Mouse (Mus musculus) kidney, postnatal 0 days (tissue): Measurements from ENCODE around the gene Gas6. TPM values are rescaled to one million over a fixed set of nuclear protein-coding genes. Genes with fewer than 3 reads are reported as not detected.

ENCODE experiments used
- ATAC-seq: fragments of 200-750 bp; cut with Nextera tagmentation; replicated peaks from 2 replicates; pipeline ENCODE4 v1.8.0; 2017; ENCODE audit warnings: low read depth, moderate number of reproducible peaks, moderate TSS enrichment, moderate library complexity; ENCODE audit not compliant: low FRiP score
- DNase-seq: peaks from one replicate; pipeline ENCODE4 v3.0.0-alpha.2; 2016; ENCODE audit warnings: low spot score
- H3K27ac ChIP-seq: fragments of 300-500 bp; sonication (generic); 2 replicates; pipeline ENCODE4 v1.5.1; 2014; ENCODE audit warnings: mild to moderate bottlenecking
- H3K27me3 ChIP-seq: fragments of 300-500 bp; sonication (generic); 2 replicates; pipeline ENCODE4 v1.6.1; 2014; ENCODE audit warnings: low read length, mixed read lengths; ENCODE audit not compliant: insufficient read depth
- H3K36me3 ChIP-seq: fragments of 300-500 bp; sonication (generic); 2 replicates; pipeline ENCODE4 v1.6.1; 2014; ENCODE audit warnings: low read length, mixed read lengths; ENCODE audit not compliant: insufficient read depth
- H3K4me1 ChIP-seq: fragments of 300-500 bp; sonication (generic); replicated peaks from 2 replicates; pipeline ENCODE4 v1.6.1; 2014; ENCODE audit warnings: antibody characterized with exemption, low read length, mixed read lengths; ENCODE audit not compliant: insufficient read depth
- H3K4me2 ChIP-seq: fragments of 300-500 bp; sonication (generic); 2 replicates; pipeline ENCODE4 v1.6.1; 2014; ENCODE audit warnings: mild to moderate bottlenecking, low read length, moderate library complexity, mixed read lengths
- H3K4me3 ChIP-seq: fragments of 300-500 bp; sonication (generic); replicated peaks from 2 replicates; pipeline ENCODE4 v1.5.1; 2014; ENCODE audit warnings: low read depth, low read length
- H3K9ac ChIP-seq: fragments of 300-500 bp; sonication (generic); 2 replicates; pipeline ENCODE4 v1.6.1; 2014; ENCODE audit warnings: low read depth, low read length
- H3K9me3 ChIP-seq: fragments of 300-500 bp; sonication (generic); replicated peaks from 2 replicates; pipeline ENCODE4 v1.6.1; 2016; ENCODE audit warnings: low read length, inconsistent platforms, mixed read lengths
- CTCF ChIP-seq: IDR thresholded peaks from 2 replicates; pipeline ENCODE4 v1.5.1; 2016; ENCODE audit warnings: antibody characterized with exemption, low read depth, mild to moderate bottlenecking, moderate library complexity
- WGBS: fragments of 180-500 bp; shearing (Covaris S2); extraction: QIAGEN DNeasy Blood & Tissue Kit; methylation state at CpG from one replicate; pipeline ENCODE4 v1.1.7; 2014; 5-methylcytosine and 5-hydroxymethylcytosine counted together
- polyA plus RNA-seq: library from polyadenylated mRNA; unstranded; fragments of >200 nt; fragmentation: Nextera tagmentation; extraction: Ambion mirVana; gene quantifications from 2 replicates; pipeline ENCODE4 v1.2.1, GENCODE M21; 2015

Gene Gas6
- polyA plus RNA-seq, result 153 and 166 TPM in 2 replicates

DNA sequence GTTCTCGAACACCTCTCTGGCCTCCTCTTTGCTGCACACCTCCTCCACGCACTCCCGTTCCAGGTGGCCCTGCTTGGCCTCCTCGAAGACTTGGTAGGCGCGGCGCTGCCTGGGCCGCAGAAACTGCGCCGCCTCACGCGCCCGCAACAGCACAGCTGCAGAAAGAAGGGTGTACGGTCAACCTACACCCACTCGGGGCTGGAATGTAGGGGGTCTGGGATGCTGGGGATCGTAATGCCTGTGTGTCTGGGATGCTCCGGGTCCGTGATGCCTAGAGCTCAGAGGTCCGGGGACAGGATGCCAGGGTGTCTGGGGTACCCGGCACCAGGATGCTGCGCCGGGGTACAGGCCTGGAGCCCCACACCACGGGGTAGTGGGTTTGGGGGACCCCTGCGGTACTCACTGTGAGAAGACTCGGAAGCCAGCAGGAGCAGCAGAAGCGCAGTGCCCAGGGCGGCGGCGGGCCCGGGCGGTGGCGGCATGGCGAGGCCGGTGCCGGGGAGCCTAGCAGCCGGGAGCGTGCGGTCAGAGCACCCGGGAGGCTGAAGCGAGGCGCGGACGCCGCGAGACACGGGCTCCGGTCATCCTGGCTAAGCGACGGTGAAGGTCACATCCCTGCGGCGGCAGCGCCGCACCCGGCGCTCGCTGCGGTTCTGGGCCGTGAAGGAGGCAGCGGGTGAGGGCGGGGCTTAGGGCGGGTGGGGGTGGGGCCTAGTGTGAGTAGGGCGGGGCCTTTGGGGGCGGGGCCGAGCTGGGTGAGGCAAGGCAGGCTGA lies at the start of gene Gas6:
Gene Gas6, minus strand, starts transcription at position 633 of the 774 bp plus-strand sequence.
- Histone ChIP-seq H3K4me3 (peak within 1 kb of the TSS; percentile 58), H3K4me2 (peak within 1 kb of the TSS; percentile 61), H3K9ac (peak within 1 kb of the TSS; percentile 67), H3K27me3 (no peaks in the 10 kb centered on the region), H3K4me1 (no peaks in the 10 kb centered on the region), H3K36me3 (no peaks in the 10 kb centered on the region), H3K9me3 (no peaks in the 10 kb centered on the region), H3K27ac (peak within 1 kb of the TSS; percentile 51)
- DNase-seq (no peak), ATAC-seq (peak; percentile 72)
- no peak for TF ChIP-seq CTCF
- 2% methylated on average over 60 of the region's 64 CpGs for WGBS

DNA sequence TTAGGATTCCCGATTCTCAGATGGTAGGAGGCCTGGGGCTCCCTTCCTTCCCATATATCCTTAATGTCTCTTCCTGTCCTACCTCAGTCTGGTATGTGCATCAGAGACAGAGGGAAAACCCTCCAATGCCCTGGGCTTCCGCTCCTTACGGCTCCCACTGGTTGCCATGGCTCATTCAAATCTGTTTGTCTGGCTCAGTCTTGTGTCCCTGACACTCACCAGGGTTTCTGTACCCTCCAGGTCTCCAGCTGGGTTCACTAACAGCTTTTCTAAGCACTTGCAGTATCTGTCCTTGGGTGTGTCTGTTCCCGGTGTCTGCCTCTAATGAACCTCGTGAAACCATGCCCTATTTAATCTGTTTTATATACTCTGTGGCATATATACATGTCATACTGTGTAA lies 47.2 kb upstream of the Gas6 start:
- 71% methylated on average over 5 of the region's 5 CpGs for WGBS
- H3K27me3 ChIP-seq, result no peaks in the 10 kb centered on the region
- no peak for TF ChIP-seq CTCF
- no peaks in the 10 kb centered on the region; the same call in 1 of the 2 replicates for H3K9me3 ChIP-seq
- H3K9ac ChIP-seq, result no peak overlapping the region
- H3K27ac ChIP-seq, result no peak overlapping the region
- H3K4me3 ChIP-seq, result no peak overlapping the region
- no peak for ATAC-seq
- H3K4me2 ChIP-seq, result no peak overlapping the region
- H3K4me1 ChIP-seq, result no peaks in the 10 kb centered on the region
- no peak for DNase-seq
- no peaks in the 10 kb centered on the region for H3K36me3 ChIP-seq

DNA sequence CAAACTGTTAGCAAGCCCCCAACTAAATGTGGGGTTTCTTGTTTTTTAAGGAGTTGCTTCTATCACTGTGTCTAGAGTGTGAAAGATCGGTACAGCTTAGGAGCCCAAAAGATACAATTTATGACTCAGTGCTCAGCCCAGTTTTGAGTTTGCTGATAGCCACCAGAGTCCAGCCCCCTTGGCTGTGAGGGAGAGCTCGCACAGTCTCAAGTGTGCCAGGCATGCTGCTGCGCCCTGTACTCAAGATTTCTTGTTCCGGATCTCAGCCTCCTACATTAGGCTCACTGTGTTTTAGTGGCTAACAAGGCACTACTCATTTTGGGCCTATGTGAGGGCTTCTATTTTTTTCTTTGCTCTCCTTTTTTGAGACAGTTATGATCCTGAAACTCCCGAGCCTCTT lies 45.8 kb upstream of the Gas6 start:
- Histone ChIP-seq H3K27ac (no peak overlapping the region), H3K4me1 (no peaks in the 10 kb centered on the region), H3K9ac (no peak overlapping the region), H3K27me3 (no peaks in the 10 kb centered on the region), H3K36me3 (no peaks in the 10 kb centered on the region), H3K4me3 (no peak overlapping the region), H3K4me2 (no peak overlapping the region), H3K9me3 (no peaks in the 10 kb centered on the region; the same call in 1 of the 2 replicates)
- DNase-seq (no peak), ATAC-seq (no peak)
- WGBS, result 80% methylated on average over 5 of the region's 5 CpGs
- TF ChIP-seq CTCF, result no peak

DNA sequence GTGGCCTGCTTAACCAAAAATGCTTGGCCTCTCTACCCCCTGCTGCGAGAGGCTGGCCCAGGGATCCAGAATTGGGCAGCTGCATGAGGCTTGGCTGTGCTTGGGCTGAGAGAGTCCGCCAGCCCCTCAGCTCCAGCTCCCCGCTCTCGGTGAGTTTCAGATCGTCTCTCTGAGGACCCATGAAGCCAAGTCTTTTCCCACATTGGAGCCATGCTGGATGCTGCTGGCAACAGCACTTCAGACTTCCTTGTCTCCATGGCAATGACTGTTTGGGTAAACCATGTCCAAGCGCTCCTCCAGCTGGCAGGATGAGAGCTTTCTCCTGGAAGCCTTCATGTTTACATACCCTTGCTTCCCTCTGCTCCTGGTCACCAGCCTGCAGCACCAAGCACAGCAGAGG lies 44.5 kb upstream of the Gas6 start:
- H3K4me3 ChIP-seq, result no peak overlapping the region
- H3K4me2 ChIP-seq, result no peak overlapping the region
- no peaks in the 10 kb centered on the region for H3K36me3 ChIP-seq
- 63% methylated on average over 6 of the region's 6 CpGs for WGBS
- no peak overlapping the region for H3K27ac ChIP-seq
- no peak for TF ChIP-seq CTCF
- H3K27me3 ChIP-seq, result no peaks in the 10 kb centered on the region
- ATAC-seq (no peak), DNase-seq (no peak)
- no peaks in the 10 kb centered on the region for H3K4me1 ChIP-seq
- no peak overlapping the region for H3K9ac ChIP-seq
- no peaks in the 10 kb centered on the region for H3K9me3 ChIP-seq

DNA sequence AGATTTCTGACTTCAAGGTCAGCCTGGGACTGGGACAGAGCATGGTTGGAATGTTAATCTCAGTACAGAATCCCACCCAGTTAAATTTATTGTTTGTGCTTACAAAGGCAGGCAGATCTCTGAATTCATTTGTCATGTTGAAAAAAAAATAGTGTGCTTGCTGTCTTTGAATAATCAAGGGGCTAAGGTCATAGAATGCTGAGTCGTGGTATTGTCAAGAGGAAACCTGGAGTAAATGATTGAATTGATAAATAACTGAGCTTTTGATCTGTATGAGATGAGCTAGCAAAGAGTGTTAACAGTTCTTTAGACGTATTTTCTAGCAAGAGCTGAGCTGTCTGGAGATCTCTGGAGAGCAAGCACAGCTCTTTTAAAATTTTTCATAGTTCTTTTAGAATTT lies 42.8 kb upstream of the Gas6 start:
- no peak overlapping the region for H3K4me2 ChIP-seq
- H3K27me3 ChIP-seq, result no peaks in the 10 kb centered on the region
- H3K27ac ChIP-seq, result no peak overlapping the region
- ATAC-seq (no peak), DNase-seq (no peak)
- WGBS, result 60% methylated on average over 2 of the region's 2 CpGs
- H3K9me3 ChIP-seq, result no peaks in the 10 kb centered on the region
- no peak overlapping the region for H3K4me3 ChIP-seq
- no peak overlapping the region for H3K9ac ChIP-seq
- no peak for TF ChIP-seq CTCF
- H3K4me1 ChIP-seq, result 0 out of 2 replicates have a peak, but pooled peaks cover 1% of the 10 kb centered on the region
- H3K36me3 ChIP-seq, result no peaks in the 10 kb centered on the region

DNA sequence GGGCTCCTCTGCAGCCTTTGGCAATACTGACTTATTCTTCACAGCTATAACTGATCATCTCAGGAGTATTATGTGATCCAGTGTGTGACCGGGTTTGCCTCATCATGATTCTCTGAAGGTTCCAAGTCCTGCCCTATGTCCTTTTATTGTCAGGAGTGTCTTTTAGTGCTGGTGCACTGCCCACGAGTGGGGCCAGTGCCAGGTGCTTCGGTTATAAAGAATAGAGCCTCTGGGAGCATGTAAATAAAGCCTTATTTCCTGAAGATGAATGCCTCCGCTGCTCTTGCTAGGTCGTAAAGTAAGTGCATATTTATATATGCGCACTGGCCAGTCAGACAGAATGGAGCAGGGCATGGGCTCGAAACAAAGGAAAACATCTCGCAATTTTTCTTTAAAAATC lies 38.8 kb upstream of the Gas6 start:
- no peaks in the 10 kb centered on the region for H3K36me3 ChIP-seq
- no peak for TF ChIP-seq CTCF
- no peak overlapping the region for H3K4me3 ChIP-seq
- peaks cover 29% of the 10 kb centered on the region for H3K4me1 ChIP-seq
- H3K9me3 ChIP-seq, result no peaks in the 10 kb centered on the region
- no peak overlapping the region for H3K9ac ChIP-seq
- 52% methylated on average over 8 of the region's 8 CpGs for WGBS
- H3K27me3 ChIP-seq, result no peaks in the 10 kb centered on the region
- no peak overlapping the region for H3K27ac ChIP-seq
- ATAC-seq, result no peak
- no peak for DNase-seq
- no peak overlapping the region for H3K4me2 ChIP-seq
